Mouse (Mus musculus): ENCODE measurements around the gene Sycp3. TPM values are rescaled to one million over a fixed set of nuclear protein-coding genes. Genes with fewer than 3 reads are reported as not detected.

Sycp3 gene
- polyA plus RNA-seq, 1 experiment from 2014 or later = 0.39 TPM

Other genes with a start within 250 kb of the Sycp3 start
- gene Dram1, start 80.5 kb upstream of the Sycp3 start, polyA plus RNA-seq (2015; fragmentation: Nextera tagmentation; extraction: Ambion mirVana) = 3.8 and 4.1 TPM in 2 replicates
- 15.9 and 16.3 TPM in 2 replicates for gene Gnptab, start 80.4 kb upstream of the Sycp3 start, polyA plus RNA-seq (2015; fragmentation: Nextera tagmentation; extraction: Ambion mirVana)
- gene Chpt1, start 44.5 kb downstream of the Sycp3 start, polyA plus RNA-seq (2015; fragmentation: Nextera tagmentation; extraction: Ambion mirVana) = 219 and 229 TPM in 2 replicates
- gene Mybpc1, start 145.6 kb downstream of the Sycp3 start, polyA plus RNA-seq (2015; fragmentation: Nextera tagmentation; extraction: Ambion mirVana) = 1.4 and 3.3 TPM in 2 replicates
- 0.48 and 1.2 TPM in 2 replicates for gene Spic, start 225.4 kb downstream of the Sycp3 start, polyA plus RNA-seq (2015; fragmentation: Nextera tagmentation; extraction: Ambion mirVana)